Mouse (Mus musculus): ENCODE results near the gene Ctsd. TPM values are rescaled to one million over a fixed set of nuclear protein-coding genes. Genes with fewer than 3 reads are reported as not detected.

The Ctsd gene
- total RNA-seq, 1 experiment = 535 TPM

DNA sequence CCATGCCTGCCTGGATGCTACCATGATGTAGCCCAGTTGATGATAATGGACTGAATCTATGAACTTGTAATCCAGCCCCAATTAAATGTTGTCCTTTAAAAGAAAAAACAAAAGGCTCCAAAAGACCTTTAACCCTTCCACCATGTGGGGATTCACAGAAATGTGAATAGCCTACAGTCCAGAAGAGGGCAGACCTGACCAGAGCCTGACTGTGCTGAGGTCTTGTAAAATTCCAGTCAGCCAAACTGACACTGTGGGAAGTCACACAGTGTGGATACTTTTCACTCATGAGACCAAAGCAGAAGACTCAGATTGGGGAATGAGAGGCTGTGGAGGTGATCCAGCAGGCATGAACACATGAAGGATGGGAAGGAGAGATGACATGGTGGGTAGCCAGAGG is 27.1 kb downstream of the Ctsd start:
- no peaks in the 10 kb centered on the region for H3K9me3 ChIP-seq (ENCODE audit: control insufficient read depth, insufficient read depth, low read depth, low read length)
- no peak for TF ChIP-seq MAFK (IDR thresholded peaks at IDR 0.05; ENCODE audit: insufficient read depth, low read depth, low read length)
- H3K27ac ChIP-seq (ENCODE audit: insufficient read depth, low read depth, low read length, poor library complexity, severe bottlenecking) = no peak overlapping the region
- H3K36me3 ChIP-seq (ENCODE audit: control insufficient read depth, insufficient read depth, low read length, poor library complexity, severe bottlenecking) = no peaks in the 10 kb centered on the region
- no peaks in the 10 kb centered on the region for H3K4me1 ChIP-seq (ENCODE audit: control insufficient read depth in 2 of 2, insufficient read depth in 2 of 2, low read length in 2 of 2, poor library complexity in 1 of 2)
- H3K4me3 ChIP-seq (ENCODE audit: insufficient read depth in 1 of 2, low read depth in 1 of 2, low read length in 2 of 2, poor library complexity in 1 of 2, severe bottlenecking in 1 of 2) = no peak overlapping the region
- no peak overlapping the region for H3K9ac ChIP-seq (ENCODE audit: insufficient read depth, low read depth, low read length, poor library complexity, severe bottlenecking)
- in situ Hi-C loops (cut with MboI; ENCODE audit: low sequenced_read_pairs in 2 of 2, unreplicated experiment in 2 of 2) = no loop called here
- DNase-seq (ENCODE audit: low read depth, low spot score) = no peak

DNA sequence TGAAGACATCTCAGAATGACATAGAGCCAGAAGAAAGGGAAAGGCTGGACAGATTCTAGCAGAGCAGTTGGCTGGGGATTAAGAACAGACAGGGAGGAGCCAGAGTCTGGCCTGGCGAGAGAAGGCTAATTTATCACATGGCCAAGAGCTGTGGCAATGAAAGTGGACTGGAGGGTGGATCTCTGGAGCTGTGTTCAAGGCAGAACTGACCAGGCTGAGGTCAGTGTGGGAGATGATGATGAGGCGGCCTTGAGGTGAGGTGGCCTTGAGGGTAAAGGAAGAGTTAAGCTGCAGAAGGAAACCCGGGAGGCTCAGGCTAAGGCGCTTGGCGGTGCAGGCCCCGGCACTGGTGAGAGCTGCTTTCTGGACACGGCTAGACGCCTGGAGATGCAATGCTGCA is 28.7 kb downstream of the Ctsd start:
- in situ Hi-C loops (cut with MboI; ENCODE audit: low sequenced_read_pairs in 2 of 2, unreplicated experiment in 2 of 2) = no loop called here
- Histone ChIP-seq H3K4me3 (ENCODE audit: insufficient read depth in 1 of 2, low read depth in 1 of 2, low read length in 2 of 2, poor library complexity in 1 of 2, severe bottlenecking in 1 of 2) (no peak overlapping the region), H3K36me3 (ENCODE audit: control insufficient read depth, insufficient read depth, low read length, poor library complexity, severe bottlenecking) (no peaks in the 10 kb centered on the region), H3K27ac (ENCODE audit: insufficient read depth, low read depth, low read length, poor library complexity, severe bottlenecking) (no peak overlapping the region), H3K9me3 (ENCODE audit: control insufficient read depth, insufficient read depth, low read depth, low read length) (no peaks in the 10 kb centered on the region), H3K4me1 (ENCODE audit: control insufficient read depth in 2 of 2, insufficient read depth in 2 of 2, low read length in 2 of 2, poor library complexity in 1 of 2) (no peaks in the 10 kb centered on the region), H3K9ac (ENCODE audit: insufficient read depth, low read depth, low read length, poor library complexity, severe bottlenecking) (no peak overlapping the region)
- TF ChIP-seq HCFC1 (IDR thresholded peaks at IDR 0.05; ENCODE audit: borderline replicate concordance, insufficient read depth, low read length) = no peak
- no peak for TF ChIP-seq ZNF384 (IDR thresholded peaks at IDR 0.05; ENCODE audit: low read depth, low read length)
- TF ChIP-seq CHD2 (IDR thresholded peaks at IDR 0.05; ENCODE audit: low read depth, low read length) = no peak
- no peak for TF ChIP-seq MAFK (IDR thresholded peaks at IDR 0.05; ENCODE audit: insufficient read depth, low read depth, low read length)
- no peak for TF ChIP-seq ZC3H11A (IDR thresholded peaks at IDR 0.05; ENCODE audit: borderline replicate concordance, low read depth, low read length)
- DNase-seq (ENCODE audit: low read depth, low spot score) = no peak

DNA sequence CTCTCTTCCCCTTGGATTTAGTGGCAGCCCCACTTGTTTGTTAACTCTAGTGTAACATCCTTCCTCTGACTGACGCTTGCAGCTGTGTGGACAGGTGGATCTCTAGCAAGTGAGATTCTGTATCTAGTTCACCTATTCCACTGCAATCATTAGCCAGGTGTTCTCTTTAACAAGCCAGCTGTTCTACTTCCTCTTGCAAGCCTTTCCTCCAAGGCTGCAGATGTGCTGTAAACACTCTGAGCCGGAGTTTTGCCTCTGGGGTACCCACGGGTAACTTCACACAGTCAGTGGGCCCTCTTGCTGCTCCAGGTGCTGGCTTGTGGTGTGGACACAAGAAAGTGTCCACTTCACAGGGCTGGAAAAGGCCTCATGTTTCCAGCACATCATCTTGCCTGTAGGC is 30.3 kb downstream of the Ctsd start:
- TF ChIP-seq ZNF384 (IDR thresholded peaks at IDR 0.05; ENCODE audit: low read depth, low read length) = no peak
- no peak for TF ChIP-seq MAFK (IDR thresholded peaks at IDR 0.05; ENCODE audit: insufficient read depth, low read depth, low read length)
- TF ChIP-seq CHD2 (IDR thresholded peaks at IDR 0.05; ENCODE audit: low read depth, low read length) = no peak
- TF ChIP-seq ZC3H11A (IDR thresholded peaks at IDR 0.05; ENCODE audit: borderline replicate concordance, low read depth, low read length) = no peak
- no peak for TF ChIP-seq HCFC1 (IDR thresholded peaks at IDR 0.05; ENCODE audit: borderline replicate concordance, insufficient read depth, low read length)
- in situ Hi-C loops (cut with MboI; ENCODE audit: low sequenced_read_pairs in 2 of 2, unreplicated experiment in 2 of 2) = no loop called here
- Histone ChIP-seq H3K27ac (ENCODE audit: insufficient read depth, low read depth, low read length, poor library complexity, severe bottlenecking) (no peak overlapping the region), H3K4me1 (ENCODE audit: control insufficient read depth in 2 of 2, insufficient read depth in 2 of 2, low read length in 2 of 2, poor library complexity in 1 of 2) (no peaks in the 10 kb centered on the region), H3K9me3 (ENCODE audit: control insufficient read depth, insufficient read depth, low read depth, low read length) (no peaks in the 10 kb centered on the region), H3K4me3 (ENCODE audit: insufficient read depth in 1 of 2, low read depth in 1 of 2, low read length in 2 of 2, poor library complexity in 1 of 2, severe bottlenecking in 1 of 2) (no peak overlapping the region), H3K36me3 (ENCODE audit: control insufficient read depth, insufficient read depth, low read length, poor library complexity, severe bottlenecking) (no peaks in the 10 kb centered on the region), H3K9ac (ENCODE audit: insufficient read depth, low read depth, low read length, poor library complexity, severe bottlenecking) (no peak overlapping the region)
- no peak for DNase-seq (ENCODE audit: low read depth, low spot score)

DNA sequence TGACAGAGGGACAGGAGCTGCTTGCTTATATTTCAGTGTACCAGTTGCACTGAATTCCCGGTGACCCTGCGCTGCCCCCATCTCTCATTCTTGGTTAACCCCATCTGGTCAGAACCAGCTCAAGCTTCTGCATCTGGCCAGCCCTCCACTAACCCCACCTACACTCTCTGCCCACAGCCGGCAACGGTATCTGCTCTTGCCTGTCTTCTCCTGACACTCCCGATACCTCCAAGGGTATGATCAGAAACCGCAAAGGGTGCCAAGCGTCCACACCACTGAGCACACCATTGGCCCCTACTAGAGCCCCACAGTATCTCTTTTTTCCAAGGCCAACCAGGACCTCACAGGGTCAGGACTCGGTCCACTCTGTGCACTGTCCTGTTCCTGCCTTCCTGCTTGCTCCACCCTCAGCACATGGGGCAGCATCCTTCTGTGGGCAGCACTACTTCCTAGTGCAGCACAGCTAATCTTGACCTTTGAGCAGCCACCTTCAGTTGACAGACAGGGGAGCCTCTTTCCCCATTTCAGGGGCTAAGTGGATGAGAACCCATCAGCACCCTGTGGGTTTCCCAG is 33.1 kb downstream of the Ctsd start:
- H3K36me3 ChIP-seq (ENCODE audit: control insufficient read depth, insufficient read depth, low read length, poor library complexity, severe bottlenecking) = no peaks in the 10 kb centered on the region
- no peak overlapping the region for H3K9ac ChIP-seq (ENCODE audit: insufficient read depth, low read depth, low read length, poor library complexity, severe bottlenecking)
- no peak for TF ChIP-seq HCFC1 (IDR thresholded peaks at IDR 0.05; ENCODE audit: borderline replicate concordance, insufficient read depth, low read length)
- no peak for TF ChIP-seq ZNF384 (IDR thresholded peaks at IDR 0.05; ENCODE audit: low read depth, low read length)
- TF ChIP-seq CHD2 (IDR thresholded peaks at IDR 0.05; ENCODE audit: low read depth, low read length) = no peak
- TF ChIP-seq ZC3H11A (IDR thresholded peaks at IDR 0.05; ENCODE audit: borderline replicate concordance, low read depth, low read length) = no peak
- TF ChIP-seq MAFK (IDR thresholded peaks at IDR 0.05; ENCODE audit: insufficient read depth, low read depth, low read length) = no peak
- no peak overlapping the region for H3K4me3 ChIP-seq (ENCODE audit: insufficient read depth in 1 of 2, low read depth in 1 of 2, low read length in 2 of 2, poor library complexity in 1 of 2, severe bottlenecking in 1 of 2)
- in situ Hi-C loops (cut with MboI; ENCODE audit: low sequenced_read_pairs in 2 of 2, unreplicated experiment in 2 of 2) = no loop called here
- no peaks in the 10 kb centered on the region for H3K4me1 ChIP-seq (ENCODE audit: control insufficient read depth in 2 of 2, insufficient read depth in 2 of 2, low read length in 2 of 2, poor library complexity in 1 of 2)
- H3K9me3 ChIP-seq (ENCODE audit: control insufficient read depth, insufficient read depth, low read depth, low read length) = no peaks in the 10 kb centered on the region
- no peak overlapping the region for H3K27ac ChIP-seq (ENCODE audit: insufficient read depth, low read depth, low read length, poor library complexity, severe bottlenecking)
- DNase-seq (ENCODE audit: low read depth, low spot score) = no peak

DNA sequence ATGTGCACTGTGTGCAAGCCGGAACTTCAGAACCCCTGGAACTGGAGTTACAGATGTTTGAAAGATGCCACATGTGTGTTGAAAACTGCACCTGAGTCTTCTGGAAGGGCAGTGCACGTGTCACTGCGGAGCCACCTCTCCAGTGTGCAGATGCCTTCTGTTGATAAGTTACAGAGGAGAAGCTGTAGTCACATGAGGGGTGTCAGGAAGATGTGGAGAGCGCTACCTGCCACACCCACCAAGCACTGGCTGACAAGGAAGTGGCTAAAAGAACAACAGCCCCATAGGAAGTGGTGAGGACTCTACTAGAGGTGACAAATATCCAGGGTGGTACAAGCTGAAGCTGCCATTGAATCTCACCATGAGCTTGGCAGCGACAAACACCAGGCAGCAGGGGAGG is 34.0 kb downstream of the Ctsd start:
- TF ChIP-seq ZC3H11A (IDR thresholded peaks at IDR 0.05; ENCODE audit: borderline replicate concordance, low read depth, low read length) (no peak), HCFC1 (IDR thresholded peaks at IDR 0.05; ENCODE audit: borderline replicate concordance, insufficient read depth, low read length) (no peak), ZNF384 (IDR thresholded peaks at IDR 0.05; ENCODE audit: low read depth, low read length) (no peak), CHD2 (IDR thresholded peaks at IDR 0.05; ENCODE audit: low read depth, low read length) (no peak), MAFK (IDR thresholded peaks at IDR 0.05; ENCODE audit: insufficient read depth, low read depth, low read length) (no peak)
- no peak for DNase-seq (ENCODE audit: low read depth, low spot score)
- H3K4me3 ChIP-seq (ENCODE audit: insufficient read depth in 1 of 2, low read depth in 1 of 2, low read length in 2 of 2, poor library complexity in 1 of 2, severe bottlenecking in 1 of 2) = no peak overlapping the region
- in situ Hi-C loops (cut with MboI; ENCODE audit: low sequenced_read_pairs in 2 of 2, unreplicated experiment in 2 of 2) = no loop called here
- H3K9ac ChIP-seq (ENCODE audit: insufficient read depth, low read depth, low read length, poor library complexity, severe bottlenecking) = no peak overlapping the region
- no peaks in the 10 kb centered on the region for H3K36me3 ChIP-seq (ENCODE audit: control insufficient read depth, insufficient read depth, low read length, poor library complexity, severe bottlenecking)
- no peak overlapping the region for H3K27ac ChIP-seq (ENCODE audit: insufficient read depth, low read depth, low read length, poor library complexity, severe bottlenecking)
- H3K9me3 ChIP-seq (ENCODE audit: control insufficient read depth, insufficient read depth, low read depth, low read length) = no peaks in the 10 kb centered on the region
- peaks cover 0 to 5% of the 10 kb centered on the region in 2 experiments; a peak in 1 of 4 replicates for H3K4me1 ChIP-seq (ENCODE audit: control insufficient read depth in 2 of 2, insufficient read depth in 2 of 2, low read length in 2 of 2, poor library complexity in 1 of 2)
